Mouse (Mus musculus) neural tube, embryonic 11.5 days (tissue): Measurements from ENCODE around the gene Olfr1436. TPM values are rescaled to one million over a fixed set of nuclear protein-coding genes. Genes with fewer than 3 reads are reported as not detected.
"Not testable (repeated sequence)": the region's sequence is repeated elsewhere in the genome, so short reads cannot be mapped to it uniquely, and the experiment has no call there.

Experiments used
- ATAC-seq: fragments of 200-750 bp; cut with Nextera tagmentation; 2 replicates; pipeline ENCODE4 v1.8.0; 2017; ENCODE audit warnings: moderate number of reproducible peaks, mild to moderate bottlenecking, moderate TSS enrichment, moderate library complexity; ENCODE audit not compliant: insufficient read depth, low FRiP score, low TSS enrichment
- DNase-seq: peaks from one replicate; pipeline ENCODE4 v3.0.0-alpha.2; 2015; ENCODE audit warnings: low spot score
- H3K27ac ChIP-seq: fragments of 300-500 bp; sonication (generic); 2 replicates; pipeline ENCODE4 v1.5.1; 2014; ENCODE audit warnings: low read depth, mild to moderate bottlenecking, low read length
- H3K27me3 ChIP-seq: fragments of 300-500 bp; sonication (generic); 2 replicates; pipeline ENCODE4 v1.6.1; 2014; ENCODE audit warnings: mild to moderate bottlenecking, low read length, mixed read lengths; ENCODE audit not compliant: control insufficient read depth, insufficient read depth
- H3K36me3 ChIP-seq: fragments of 300-500 bp; sonication (generic); 2 replicates; pipeline ENCODE4 v1.6.1; 2014; ENCODE audit warnings: mild to moderate bottlenecking, low read length, moderate library complexity, mixed read lengths; ENCODE audit not compliant: control insufficient read depth, insufficient read depth
- H3K4me1 ChIP-seq: fragments of 300-500 bp; sonication (generic); 2 replicates; pipeline ENCODE4 v1.6.1; 2014; ENCODE audit warnings: low read length, mixed read lengths; ENCODE audit not compliant: control insufficient read depth, insufficient read depth
- H3K4me2 ChIP-seq: fragments of 300-500 bp; sonication (generic); 2 replicates; pipeline ENCODE4 v1.6.1; 2014; ENCODE audit warnings: low read depth, mild to moderate bottlenecking, moderate library complexity
- H3K4me3 ChIP-seq: fragments of 300-500 bp; sonication (generic); 2 replicates; pipeline ENCODE4 v1.5.1; 2014; ENCODE audit warnings: low read depth, low read length
- H3K9ac ChIP-seq: fragments of 300-500 bp; sonication (generic); 2 replicates; pipeline ENCODE4 v1.6.1; 2014; ENCODE audit warnings: mild to moderate bottlenecking, low read length
- H3K9me3 ChIP-seq: fragments of 300-500 bp; sonication (generic); 2 replicates; pipeline ENCODE4 v1.6.1; 2016; ENCODE audit warnings: low read length; ENCODE audit not compliant: control insufficient read depth
- WGBS: fragments of 180-500 bp; shearing (Covaris S2); extraction: QIAGEN DNeasy Blood & Tissue Kit; methylation state at CpG from one replicate; pipeline ENCODE4 v1.1.7; 2014; 5-methylcytosine and 5-hydroxymethylcytosine counted together
- polyA plus RNA-seq: library from polyadenylated mRNA; unstranded; fragments of >200 nt; fragmentation: Nextera tagmentation; extraction: Ambion mirVana; gene quantifications from 2 replicates; pipeline ENCODE4 v1.2.1, GENCODE M21; 2014

Olfr1436 gene
- not detected in 2 replicates for polyA plus RNA-seq

GRCm38 (mm10) chr19:12299030-12299429, at the start of gene Olfr1436:
Gene Olfr1436, minus strand, starts transcription at chr19:12299130.
- H3K4me3 ChIP-seq, H3K9ac ChIP-seq, DNase-seq, H3K36me3 ChIP-seq, H3K4me1 ChIP-seq, ATAC-seq, H3K27ac ChIP-seq, H3K9me3 ChIP-seq, H3K4me2 ChIP-seq, H3K27me3 ChIP-seq: not testable (repeated sequence)
- 83% methylated on average over 1 of the region's 1 CpGs for WGBS

- H3K4me3 ChIP-seq: no peak within 1 kb of the TSS
- no peaks in the 10 kb centered on the region for H3K27me3 ChIP-seq
- H3K4me2 ChIP-seq: no peak within 1 kb of the TSS
- 86% methylated on average over 3 of the region's 3 CpGs for WGBS
- ATAC-seq (no peak), DNase-seq (no peak)
- no peaks in the 10 kb centered on the region for H3K4me1 ChIP-seq
- H3K9me3 ChIP-seq: no peaks in the 10 kb centered on the region
- no peak within 1 kb of the TSS for H3K9ac ChIP-seq
- H3K27ac ChIP-seq: no peak within 1 kb of the TSS
- H3K36me3 ChIP-seq: no peaks in the 10 kb centered on the region
Observed at GRCm38 (mm10) chr19:12335810-12336209, 36.9 kb upstream of the Olfr1436 start, which contains the start of gene Olfr1438-ps1. Gene Olfr1438-ps1, minus strand, starts transcription at chr19:12335910.

GRCm38 (mm10) chr19:12325001-12325400, 26.1 kb upstream of the Olfr1436 start, which contains the start of gene Olfr1437:
Gene Olfr1437, minus strand, starts transcription at chr19:12325101.
- 83% methylated on average over 2 of the region's 2 CpGs for WGBS
- no peak within 1 kb of the TSS for H3K27ac ChIP-seq
- no peak within 1 kb of the TSS for H3K9ac ChIP-seq
- H3K27me3 ChIP-seq: no peaks in the 10 kb centered on the region
- no peaks in the 10 kb centered on the region for H3K9me3 ChIP-seq
- H3K36me3 ChIP-seq: no peaks in the 10 kb centered on the region
- no peaks in the 10 kb centered on the region for H3K4me1 ChIP-seq
- DNase-seq: no peak
- H3K4me3 ChIP-seq: no peak within 1 kb of the TSS
- H3K4me2 ChIP-seq: no peak within 1 kb of the TSS
- no peak for ATAC-seq

- DNase-seq (no peak), ATAC-seq (no peak)
- Histone ChIP-seq H3K4me2 (no peak overlapping the region), H3K36me3 (no peaks in the 10 kb centered on the region), H3K9me3 (no peaks in the 10 kb centered on the region; the same call in 1 of the 2 replicates), H3K9ac (no peak overlapping the region), H3K4me1 (no peaks in the 10 kb centered on the region), H3K27me3 (no peaks in the 10 kb centered on the region), H3K27ac (no peak overlapping the region), H3K4me3 (no peak overlapping the region)
Observed at GRCm38 (mm10) chr19:12292979-12293378, 6.0 kb downstream of the Olfr1436 start.

GRCm38 (mm10) chr19:12279554-12279953, 19.4 kb downstream of the Olfr1436 start, which contains the start of gene Olfr1434:
Gene Olfr1434, plus strand, starts transcription at chr19:12279854.
- no peaks in the 10 kb centered on the region for H3K27me3 ChIP-seq
- H3K36me3 ChIP-seq: no peaks in the 10 kb centered on the region
- no peaks in the 10 kb centered on the region for H3K4me1 ChIP-seq
- no peak within 1 kb of the TSS for H3K9ac ChIP-seq
- no peak within 1 kb of the TSS for H3K4me3 ChIP-seq
- WGBS: 80% methylated on average over 2 of the region's 2 CpGs
- ATAC-seq: no peak
- H3K4me2 ChIP-seq: no peak within 1 kb of the TSS
- H3K27ac ChIP-seq: no peak within 1 kb of the TSS
- DNase-seq: no peak
- no peaks in the 10 kb centered on the region for H3K9me3 ChIP-seq

- H3K27ac ChIP-seq: no peak within 1 kb of the TSS
- no peak within 1 kb of the TSS for H3K4me3 ChIP-seq
- no peak for DNase-seq
- 65% methylated on average over 1 of the region's 1 CpGs for WGBS
- no peak for ATAC-seq
- H3K36me3 ChIP-seq: no peaks in the 10 kb centered on the region
- H3K9me3 ChIP-seq: no peaks in the 10 kb centered on the region
- H3K9ac ChIP-seq: no peak within 1 kb of the TSS
- H3K27me3 ChIP-seq: no peaks in the 10 kb centered on the region
- no peak within 1 kb of the TSS for H3K4me2 ChIP-seq
- no peaks in the 10 kb centered on the region for H3K4me1 ChIP-seq
Observed at GRCm38 (mm10) chr19:12260732-12261131, 38.2 kb downstream of the Olfr1436 start, which contains the start of gene Olfr235. Gene Olfr235, plus strand, starts transcription at chr19:12261032.

Other genes with a start within 250 kb of the Olfr1436 start
- not detected in 2 replicates for gene Olfr1424, start 236.4 kb downstream of the Olfr1436 start, polyA plus RNA-seq
- not detected in 2 replicates for gene Olfr1425, start 221.4 kb downstream of the Olfr1436 start, polyA plus RNA-seq
- not detected in 2 replicates for gene Olfr1426, start 207.1 kb downstream of the Olfr1436 start, polyA plus RNA-seq
- gene Olfr1427, start 195.8 kb downstream of the Olfr1436 start, polyA plus RNA-seq: not detected in 2 replicates
- not detected in 2 replicates for gene Olfr1428, start 183.2 kb downstream of the Olfr1436 start, polyA plus RNA-seq
- not detected in 2 replicates for gene Olfr76, start 175.9 kb downstream of the Olfr1436 start, polyA plus RNA-seq
- not detected in 2 replicates for gene Olfr1555-ps1, start 129.0 kb downstream of the Olfr1436 start, polyA plus RNA-seq
- gene Olfr1431, start 98.5 kb downstream of the Olfr1436 start, polyA plus RNA-seq: not detected in 2 replicates
- not detected in 2 replicates for gene Olfr1432, start 66.5 kb downstream of the Olfr1436 start, polyA plus RNA-seq
- not detected in 2 replicates for gene Olfr262, start 57.5 kb downstream of the Olfr1436 start, polyA plus RNA-seq
- not detected in 2 replicates for gene Olfr235, start 38.1 kb downstream of the Olfr1436 start, polyA plus RNA-seq
- not detected in 2 replicates for gene Olfr1434, start 19.3 kb downstream of the Olfr1436 start, polyA plus RNA-seq
- not detected in 2 replicates for gene Olfr1437, start 26.0 kb upstream of the Olfr1436 start, polyA plus RNA-seq
- not detected in 2 replicates for gene Olfr1438-ps1, start 36.8 kb upstream of the Olfr1436 start, polyA plus RNA-seq
- not detected in 2 replicates for gene Olfr1440, start 88.1 kb upstream of the Olfr1436 start, polyA plus RNA-seq
- not detected in 2 replicates for gene Olfr1441, start 118.3 kb upstream of the Olfr1436 start, polyA plus RNA-seq
- gene Pfpl, start 128.8 kb upstream of the Olfr1436 start, polyA plus RNA-seq: not detected in 2 replicates
- gene Mpeg1, start 161.6 kb upstream of the Olfr1436 start, polyA plus RNA-seq: 1.1 and 1.2 TPM in 2 replicates
- 60.1 and 71.8 TPM in 2 replicates for gene Dtx4, start 202.3 kb upstream of the Olfr1436 start, polyA plus RNA-seq
- 22.5 and 24.5 TPM in 2 replicates for gene Fam111a, start 246.6 kb upstream of the Olfr1436 start, polyA plus RNA-seq